Mouse (Mus musculus): ENCODE measurements at regions not wholly inside any gene's neighbourhood (a gene's known extent, or its start where the extent isn't known, plus 50 kb on each side); places are given as distances from the start of the nearest gene placed in this dataset.

- no peak overlapping the region for H3K27ac ChIP-seq (ENCODE audit: low read depth, low read length)
- H3K9me3 ChIP-seq (ENCODE audit: control insufficient read depth, low read length), result no peaks in the 10 kb centered on the region
- 75% methylated on average over 8 of the region's 8 CpGs for WGBS
- H3K4me2 ChIP-seq (replicated peaks; ENCODE audit: low read depth, low read length), result no peak overlapping the region
- ATAC-seq (ENCODE audit: low FRiP score, low TSS enrichment), result no peak
- no peaks in the 10 kb centered on the region for H3K27me3 ChIP-seq (ENCODE audit: control insufficient read depth, insufficient read depth, low read length)
- H3K4me1 ChIP-seq (ENCODE audit: control insufficient read depth, insufficient read depth, low read length), result no peaks in the 10 kb centered on the region
- no peaks in the 10 kb centered on the region for H3K36me3 ChIP-seq (ENCODE audit: control insufficient read depth, insufficient read depth, low read length)
- H3K9ac ChIP-seq (ENCODE audit: low read depth, low read length), result no peak overlapping the region
- no peak overlapping the region for H3K4me3 ChIP-seq (ENCODE audit: low read length)
These were observed 52.7 kb upstream of the Ezh2 start for GRCm38 (mm10) chr6:47647876-47648275.

- ATAC-seq (ENCODE audit: low FRiP score, low TSS enrichment), result no peak
- Histone ChIP-seq H3K4me1 (ENCODE audit: control insufficient read depth, insufficient read depth, low read length) (no peaks in the 10 kb centered on the region), H3K9ac (ENCODE audit: low read depth, low read length) (no peak overlapping the region), H3K9me3 (ENCODE audit: control insufficient read depth, low read length) (no peaks in the 10 kb centered on the region), H3K36me3 (ENCODE audit: control insufficient read depth, insufficient read depth, low read length) (no peaks in the 10 kb centered on the region), H3K27ac (ENCODE audit: low read depth, low read length) (no peak overlapping the region), H3K27me3 (ENCODE audit: control insufficient read depth, insufficient read depth, low read length) (no peaks in the 10 kb centered on the region), H3K4me3 (ENCODE audit: low read length) (no peak overlapping the region), H3K4me2 (replicated peaks; ENCODE audit: low read depth, low read length) (no peak overlapping the region)
- 63% methylated on average over 14 of the region's 14 CpGs for WGBS
These were observed 51.8 kb upstream of the Ezh2 start for GRCm38 (mm10) chr6:47646731-47647567.

GRCm38 (mm10) chr6:47646022-47646421 is 50.9 kb upstream of the Ezh2 start:
- H3K4me1 ChIP-seq (ENCODE audit: control insufficient read depth, insufficient read depth, low read length), result no peaks in the 10 kb centered on the region
- no peak overlapping the region for H3K4me2 ChIP-seq (replicated peaks; ENCODE audit: low read depth, low read length)
- no peak for ATAC-seq (ENCODE audit: low FRiP score, low TSS enrichment)
- H3K9ac ChIP-seq (ENCODE audit: low read depth, low read length), result no peak overlapping the region
- WGBS, result 52% methylated on average over 1 of the region's 1 CpGs
- H3K27ac ChIP-seq (ENCODE audit: low read depth, low read length), result no peak overlapping the region
- H3K36me3 ChIP-seq (ENCODE audit: control insufficient read depth, insufficient read depth, low read length), result no peaks in the 10 kb centered on the region
- no peaks in the 10 kb centered on the region for H3K9me3 ChIP-seq (ENCODE audit: control insufficient read depth, low read length)
- no peak overlapping the region for H3K4me3 ChIP-seq (ENCODE audit: low read length)
- no peaks in the 10 kb centered on the region for H3K27me3 ChIP-seq (ENCODE audit: control insufficient read depth, insufficient read depth, low read length)

Data from kidney, embryonic 14.5 days (tissue).